Mouse (Mus musculus): Measurements from ENCODE around the gene Stx16. TPM values are rescaled to one million over a fixed set of nuclear protein-coding genes. Genes with fewer than 3 reads are reported as not detected.

Stx16 gene
- polyA plus RNA-seq, 1 experiment, result 74.3 TPM

DNA sequence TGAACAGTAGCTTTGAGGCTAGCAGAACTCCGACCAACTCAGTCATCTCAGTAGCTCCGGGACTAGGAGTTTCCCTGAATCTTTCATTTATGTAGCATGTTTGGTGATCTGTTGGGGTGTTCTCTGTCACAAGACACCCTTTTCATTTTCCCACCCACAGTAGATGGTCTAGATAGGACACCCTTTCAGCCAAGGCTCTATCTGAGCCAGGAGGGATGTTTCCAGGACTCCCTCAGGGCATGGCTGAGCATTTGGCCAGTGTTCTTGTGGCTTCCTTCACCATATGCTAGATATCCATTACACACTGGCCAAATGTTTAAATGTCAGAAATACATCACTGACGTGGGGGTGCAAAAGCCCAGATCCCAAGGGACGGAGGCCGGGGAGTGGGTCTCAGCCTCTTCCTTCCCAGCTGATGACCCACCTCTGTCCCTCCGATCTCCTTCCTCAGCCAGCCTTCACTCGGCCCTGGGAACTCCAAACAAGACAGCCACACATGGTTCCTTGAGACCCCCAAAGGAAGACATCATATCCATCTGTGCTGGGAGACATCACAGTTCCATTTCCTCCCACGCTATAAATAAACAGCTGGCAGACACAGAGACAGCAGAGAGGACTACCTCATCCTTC is 54.5 kb downstream of the Stx16 start:
- no peak for TF ChIP-seq GATA1 (IDR thresholded peaks at IDR 0.05; ENCODE audit: low read length)

DNA sequence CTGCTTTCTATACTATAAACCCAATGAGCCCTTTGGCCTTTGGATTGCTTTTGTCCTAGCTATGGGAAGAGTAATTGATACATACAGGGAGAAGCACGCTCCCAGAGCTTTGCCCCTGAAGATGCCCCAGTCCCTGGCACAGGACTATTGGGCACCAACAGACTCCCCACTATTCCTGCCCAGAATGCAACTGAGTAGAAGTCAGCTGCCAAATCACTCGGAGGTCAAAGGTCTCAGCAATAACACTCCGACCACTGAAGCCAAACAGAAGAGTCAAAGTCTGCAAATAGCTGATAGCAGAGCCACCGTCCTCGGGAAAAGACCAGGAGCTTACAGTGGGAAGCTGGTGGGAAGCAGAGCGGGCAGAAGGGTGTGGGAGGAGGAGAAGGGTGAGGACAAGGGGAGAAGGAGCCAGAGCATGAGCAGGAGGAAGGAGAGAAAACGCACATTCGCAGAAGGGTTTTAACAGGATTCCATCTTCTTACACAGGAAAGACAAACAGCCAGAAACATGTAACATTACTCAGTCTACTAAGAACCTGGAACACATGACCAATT is 56.4 kb downstream of the Stx16 start:
- no peak for TF ChIP-seq GATA1 (IDR thresholded peaks at IDR 0.05; ENCODE audit: low read length)

Other genes starting within 250 kb of the Stx16 start
- gene Npepl1, start 34.0 kb downstream of the Stx16 start, polyA plus RNA-seq (2012), result 265 and 282 TPM in 2 replicates
- gene Gnas, start 208.0 kb downstream of the Stx16 start, polyA plus RNA-seq (2012), result 904 and 929 TPM in 2 replicates

Data from G1E-ER4 (cell line).